Mouse (Mus musculus) pancreas, adult 10 weeks (tissue): Measurements from ENCODE around the gene Ndrg2. TPM values are rescaled to one million over a fixed set of nuclear protein-coding genes. Genes with fewer than 3 reads are reported as not detected.

Source experiments
- polyA plus RNA-seq: library from polyadenylated mRNA; stranded (reverse); fragments of 350-450 nt; fragmentation: Illumina TruSeq; extraction: RNeasy Lipid Tissue Mini Kit (QIAGEN cat#74804); gene quantifications from one replicate; pipeline ENCODE4 v1.2.3, GENCODE M21; 2015; ENCODE audit warnings: low read depth, low replicate concordance; ENCODE audit not compliant: insufficient read depth

Gene Ndrg2
- polyA plus RNA-seq: 19.1 TPM

GRCm38 (mm10) chr14:51913960-51914762, at the start of gene Ndrg2:
TSS of gene Ndrg2 (minus strand) at chr14:51914158.

GRCm38 (mm10) chr14:51922571-51922865, 8.6 kb upstream of the Ndrg2 start, which contains the start of gene Rnase13:
TSS of gene Rnase13 (minus strand) at chr14:51922773.

GRCm38 (mm10) chr14:51918125-51918524, 4.2 kb upstream of the Ndrg2 start, which contains the start of gene Tppp2:
TSS of gene Tppp2 (plus strand) at chr14:51918425.

GRCm38 (mm10) chr14:51892191-51892939, 21.6 kb downstream of the Ndrg2 start, which contains the start of gene Slc39a2:
TSS of gene Slc39a2 (plus strand) at chr14:51892889.

GRCm38 (mm10) chr14:51884598-51885331, 29.2 kb downstream of the Ndrg2 start, which contains the start of gene Mettl17:
TSS of gene Mettl17 (plus strand) at chr14:51884842.

Other genes with a start within 250 kb of the Ndrg2 start
- not detected for gene Gm17079, start 218.7 kb downstream of the Ndrg2 start, polyA plus RNA-seq
- not detected for gene Gm5800, start 197.0 kb downstream of the Ndrg2 start, polyA plus RNA-seq
- gene Ang4, start 140.6 kb downstream of the Ndrg2 start, polyA plus RNA-seq: not detected
- not detected for gene AY358078, start 114.1 kb downstream of the Ndrg2 start, polyA plus RNA-seq
- gene Ear6, start 60.5 kb downstream of the Ndrg2 start, polyA plus RNA-seq: not detected
- 14.3 TPM for gene Mettl17, start 29.3 kb downstream of the Ndrg2 start, polyA plus RNA-seq
- 1.00 TPM for gene Slc39a2, start 21.3 kb downstream of the Ndrg2 start, polyA plus RNA-seq
- gene Tppp2, start 4.3 kb upstream of the Ndrg2 start, polyA plus RNA-seq: not detected
- gene Rnase13, start 8.6 kb upstream of the Ndrg2 start, polyA plus RNA-seq: not detected
- 17.2 TPM for gene Arhgef40, start 70.6 kb upstream of the Ndrg2 start, polyA plus RNA-seq
- not detected for gene Tmem253, start 101.5 kb upstream of the Ndrg2 start, polyA plus RNA-seq
- 9.1 TPM for gene Zfp219, start 106.6 kb upstream of the Ndrg2 start, polyA plus RNA-seq
- not detected for gene Olfr221, start 128.3 kb upstream of the Ndrg2 start, polyA plus RNA-seq
- 41.8 TPM for gene Hnrnpc, start 189.9 kb upstream of the Ndrg2 start, polyA plus RNA-seq
- gene Rpgrip1, start 196.5 kb upstream of the Ndrg2 start, polyA plus RNA-seq: 8.4 TPM